Mouse (Mus musculus) heart, adult 2 months (tissue): ENCODE measurements around the gene Selenoo. TPM values are rescaled to one million over a fixed set of nuclear protein-coding genes. Genes with fewer than 3 reads are reported as not detected.

ENCODE experiments used
- DNase-seq, 2 experiments: peaks; one replicate each; pipeline ENCODE4 v3.0.0; 2021
- H3K27ac ChIP-seq: fragments of 200-600 bp; 2 replicates; pipeline ENCODE4 v1.8.1; 2022
- H3K27me3 ChIP-seq: fragments of 200-500 bp; 2 replicates; pipeline ENCODE4 v1.6.1; 2012; ENCODE audit warnings: mild to moderate bottlenecking, low read length, inconsistent platforms, mixed read lengths; ENCODE audit not compliant: control insufficient read depth, insufficient read depth
- H3K36me3 ChIP-seq: fragments of 200-500 bp; 2 replicates; pipeline ENCODE4 v1.6.1; 2012; ENCODE audit warnings: low read length, inconsistent platforms; ENCODE audit not compliant: control insufficient read depth, insufficient read depth
- H3K4me1 ChIP-seq: fragments of 200-500 bp; 2 replicates; pipeline ENCODE4 v1.6.1; 2011; ENCODE audit warnings: low read length; ENCODE audit not compliant: control insufficient read depth, insufficient read depth
- H3K4me3 ChIP-seq: fragments of 200-600 bp; 2 replicates; pipeline ENCODE4 v1.8.1; 2022
- H3K79me2 ChIP-seq: fragments of 200-500 bp; replicated peaks from 2 replicates; pipeline ENCODE4 v1.6.1; 2012; ENCODE audit warnings: mild to moderate bottlenecking, inconsistent platforms, low read length, moderate library complexity, mixed read lengths; ENCODE audit not compliant: control insufficient read depth, insufficient read depth
- H3K9ac ChIP-seq: fragments of 200-500 bp; 2 replicates; pipeline ENCODE4 v1.6.1; 2012; ENCODE audit warnings: low read depth, mild to moderate bottlenecking, control low read depth, inconsistent platforms, low read length, mixed read lengths
- CTCF ChIP-seq: fragments of 200-600 bp; IDR thresholded peaks from 2 replicates; pipeline ENCODE4 v1.8.1; 2022; ENCODE audit warnings: antibody characterized with exemption, mild to moderate bottlenecking, moderate library complexity
- EP300 ChIP-seq: fragments of 200-500 bp; IDR thresholded peaks from 2 replicates; pipeline ENCODE4 v1.6.1; 2011; ENCODE audit warnings: low read depth, low read length, control low read depth; ENCODE audit not compliant: insufficient read depth
- POLR2A ChIP-seq: fragments of 200-500 bp; IDR thresholded peaks from 2 replicates; pipeline ENCODE4 v1.6.1; 2011; ENCODE audit warnings: mild to moderate bottlenecking, low read depth, low read length, control low read depth; ENCODE audit not compliant: insufficient read depth
- WGBS: fragments of 180-500 bp; shearing (Covaris S2); methylation state at CpG from one replicate; pipeline ENCODE4 v1.1.7; 2018; 5-methylcytosine and 5-hydroxymethylcytosine counted together
- intact Hi-C: fragments of 180-260 bp; cut with DNase I; formaldehyde crosslinking; loops from one replicate; pipeline ENCODE4 v1.15.1; 2025
- polyA plus RNA-seq: library from polyadenylated mRNA; depleted of rRNA; stranded (reverse); fragments of >200 nt; gene quantifications from 2 replicates; pipeline ENCODE4 v1.2.3, GENCODE M21; 2012
- total RNA-seq, 2 experiments: library from RNA; stranded (reverse); gene quantifications; 2 replicates each; pipeline ENCODE4 v1.2.3; 2021

Gene Selenoo
- total and polyA plus RNA-seq, 3 experiments: 13.6 to 20.7 (median 16.5) TPM

DNA sequence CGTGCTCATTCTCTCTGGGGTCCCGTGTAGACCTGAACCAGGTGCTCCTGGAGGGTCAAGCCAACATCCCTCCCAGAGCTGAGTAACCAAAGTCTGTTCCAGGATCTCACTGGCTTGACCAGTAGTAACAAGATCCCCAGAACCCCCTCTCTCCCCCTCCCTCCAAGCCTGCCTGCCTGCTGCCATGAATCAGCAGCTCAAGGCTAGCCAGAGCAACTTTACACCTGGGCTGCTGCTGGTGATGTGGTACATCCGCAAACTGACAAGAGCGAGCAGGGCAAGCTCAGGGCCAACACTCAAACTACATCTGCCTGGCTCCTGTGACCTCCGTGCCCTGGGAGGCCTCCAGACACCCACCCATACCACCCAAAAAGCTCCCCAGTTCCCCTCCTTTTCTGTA, 52.6 kb downstream of the Selenoo start:
- H3K27ac ChIP-seq: peak overlapping the region; percentile 91; the same call in 1 of the 2 replicates
- no peaks in the 10 kb centered on the region for H3K36me3 ChIP-seq
- no peak for DNase-seq
- no peaks in the 10 kb centered on the region for H3K27me3 ChIP-seq
- no peaks in the 10 kb centered on the region for H3K79me2 ChIP-seq
- H3K9ac ChIP-seq: no peak overlapping the region
- WGBS: 28% methylated on average over 5 of the region's 5 CpGs
- H3K4me1 ChIP-seq: peaks cover 17% of the 10 kb centered on the region
- H3K4me3 ChIP-seq: no peak overlapping the region
- intact Hi-C loops: loop anchor here (2.0 to 10.0 kb wide), 2 partner anchors 19 to 233 kb away; partner anchors contain the start of genes Odf3b, Sco2, Tubgcp6 and Tymp
- TF ChIP-seq POLR2A (no peak), CTCF (no peak), EP300 (no peak)

DNA sequence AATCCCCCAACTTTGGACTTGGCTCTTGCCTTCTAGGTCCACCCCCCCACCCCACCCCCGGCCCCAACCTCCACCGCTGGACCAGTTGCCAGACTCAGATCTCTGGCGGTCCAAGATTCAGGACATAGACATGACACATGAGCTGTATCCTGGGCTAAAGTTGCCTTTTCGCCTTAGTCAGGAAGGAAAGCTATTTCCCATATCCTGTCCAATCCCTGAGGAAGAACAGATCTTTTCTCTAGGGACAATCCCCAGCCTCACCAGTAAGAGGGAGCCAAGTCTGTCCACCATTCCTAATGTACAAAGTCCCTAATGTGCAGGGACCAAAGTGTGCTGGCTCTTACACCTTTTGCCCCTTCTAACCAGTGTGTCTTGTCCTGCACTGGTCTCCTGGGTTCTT, 53.0 kb downstream of the Selenoo start:
- intact Hi-C loops: loop anchor here (2.0 to 10.0 kb wide), 2 partner anchors 19 to 233 kb away; partner anchors contain the start of genes Odf3b, Sco2, Tubgcp6 and Tymp
- Histone ChIP-seq H3K36me3 (no peaks in the 10 kb centered on the region), H3K9ac (no peak overlapping the region), H3K4me3 (no peak overlapping the region), H3K27me3 (no peaks in the 10 kb centered on the region), H3K79me2 (no peaks in the 10 kb centered on the region), H3K4me1 (peaks cover 19% of the 10 kb centered on the region), H3K27ac (peak overlapping the region; percentile 50; the same call in 1 of the 2 replicates)
- no peak for TF ChIP-seq CTCF
- peak; percentile 37; the same call in 1 of the 2 replicates for TF ChIP-seq POLR2A
- no peak for TF ChIP-seq EP300
- no peak for DNase-seq
- 13% methylated on average over 4 of the region's 4 CpGs for WGBS

GRCm38 (mm10) chr15:89143134-89143533, 54.2 kb downstream of the Selenoo start:
- Histone ChIP-seq H3K4me3 (no peak overlapping the region), H3K4me1 (peaks cover 21% of the 10 kb centered on the region), H3K79me2 (no peaks in the 10 kb centered on the region), H3K27ac (no peak overlapping the region), H3K27me3 (no peaks in the 10 kb centered on the region), H3K9ac (no peak overlapping the region), H3K36me3 (no peaks in the 10 kb centered on the region)
- WGBS: 69% methylated on average over 2 of the region's 2 CpGs
- no peak for DNase-seq
- intact Hi-C loops: loop anchor here (10.0 kb wide), 1 partner anchor 232 kb away; the partner anchor contains the start of genes Odf3b, Sco2 and Tymp
- no peak for TF ChIP-seq CTCF
- no peak for TF ChIP-seq POLR2A
- TF ChIP-seq EP300: no peak

GRCm38 (mm10) chr15:89144965-89145364, 56.1 kb downstream of the Selenoo start:
- TF ChIP-seq POLR2A (no peak), EP300 (no peak)
- no peak for DNase-seq
- 68% methylated on average over 11 of the region's 11 CpGs for WGBS
- no peaks in the 10 kb centered on the region for H3K79me2 ChIP-seq
- intact Hi-C loops: loop anchor here (10.0 kb wide), 1 partner anchor 230 kb away; the partner anchor contains the start of genes Odf3b, Sco2 and Tymp
- H3K36me3 ChIP-seq: no peaks in the 10 kb centered on the region
- H3K9ac ChIP-seq: no peak overlapping the region
- H3K27ac ChIP-seq: no peak overlapping the region
- H3K4me1 ChIP-seq: peaks cover 18% of the 10 kb centered on the region
- H3K4me3 ChIP-seq: no peak overlapping the region
- H3K27me3 ChIP-seq: no peaks in the 10 kb centered on the region

GRCm38 (mm10) chr15:89145813-89146350, 57.0 kb downstream of the Selenoo start:
- no peaks in the 10 kb centered on the region for H3K79me2 ChIP-seq
- no peaks in the 10 kb centered on the region for H3K27me3 ChIP-seq
- no peaks in the 10 kb centered on the region for H3K36me3 ChIP-seq
- H3K4me1 ChIP-seq: peaks cover 16% of the 10 kb centered on the region
- no peak for DNase-seq
- H3K4me3 ChIP-seq: no peak overlapping the region
- intact Hi-C loops: loop anchor here (10.0 kb wide), 1 partner anchor 229 kb away; the partner anchor contains the start of genes Odf3b, Sco2 and Tymp
- 88% methylated on average over 24 of the region's 24 CpGs for WGBS
- no peak overlapping the region for H3K27ac ChIP-seq
- TF ChIP-seq CTCF: no peak
- no peak for TF ChIP-seq EP300
- TF ChIP-seq POLR2A: no peak
- H3K9ac ChIP-seq: no peak overlapping the region

DNA sequence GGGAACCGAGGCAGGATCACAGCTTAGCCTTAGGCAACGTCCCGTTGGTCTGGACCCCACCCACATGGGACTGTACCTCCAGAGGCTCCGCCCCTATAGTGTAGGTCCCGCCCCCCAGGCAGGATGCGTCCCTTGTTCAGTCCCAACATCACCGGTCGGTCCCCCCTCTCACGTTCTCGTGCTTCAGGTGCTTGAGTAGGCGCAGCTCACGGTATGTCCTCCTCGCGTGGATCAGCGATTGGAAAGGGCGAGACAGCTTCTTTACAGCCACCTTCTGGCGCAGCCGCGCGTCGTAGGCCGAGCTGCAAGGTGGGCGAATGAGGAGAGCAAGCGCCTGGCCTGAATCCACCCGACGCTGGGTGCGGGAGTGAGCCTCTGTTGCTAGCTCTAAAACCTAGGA, 57.7 kb downstream of the Selenoo start:
- H3K4me3 ChIP-seq: no peak overlapping the region
- no peaks in the 10 kb centered on the region for H3K27me3 ChIP-seq
- 14% methylated on average over 27 of the region's 27 CpGs for WGBS
- TF ChIP-seq CTCF (no peak), POLR2A (no peak), EP300 (no peak)
- H3K79me2 ChIP-seq: no peaks in the 10 kb centered on the region
- intact Hi-C loops: loop anchor here (10.0 kb wide), 1 partner anchor 228 kb away; the partner anchor contains the start of genes Odf3b, Sco2 and Tymp
- no peak overlapping the region for H3K9ac ChIP-seq
- H3K36me3 ChIP-seq: no peaks in the 10 kb centered on the region
- no peak overlapping the region for H3K27ac ChIP-seq
- peaks cover 12% of the 10 kb centered on the region for H3K4me1 ChIP-seq
- peak; percentile 49 to 59 for DNase-seq
